Mouse (Mus musculus) testis, postnatal 14 days (tissue): ENCODE data around the gene Spen.
"Not testable (repeated sequence)": the region's sequence is repeated elsewhere in the genome, so short reads cannot be mapped to it uniquely, and the experiment has no call there.

Experiments
- DNase-seq: peaks from one replicate; pipeline ENCODE4 v3.0.0; 2021; ENCODE audit warnings: low spot score

Spen gene

DNA sequence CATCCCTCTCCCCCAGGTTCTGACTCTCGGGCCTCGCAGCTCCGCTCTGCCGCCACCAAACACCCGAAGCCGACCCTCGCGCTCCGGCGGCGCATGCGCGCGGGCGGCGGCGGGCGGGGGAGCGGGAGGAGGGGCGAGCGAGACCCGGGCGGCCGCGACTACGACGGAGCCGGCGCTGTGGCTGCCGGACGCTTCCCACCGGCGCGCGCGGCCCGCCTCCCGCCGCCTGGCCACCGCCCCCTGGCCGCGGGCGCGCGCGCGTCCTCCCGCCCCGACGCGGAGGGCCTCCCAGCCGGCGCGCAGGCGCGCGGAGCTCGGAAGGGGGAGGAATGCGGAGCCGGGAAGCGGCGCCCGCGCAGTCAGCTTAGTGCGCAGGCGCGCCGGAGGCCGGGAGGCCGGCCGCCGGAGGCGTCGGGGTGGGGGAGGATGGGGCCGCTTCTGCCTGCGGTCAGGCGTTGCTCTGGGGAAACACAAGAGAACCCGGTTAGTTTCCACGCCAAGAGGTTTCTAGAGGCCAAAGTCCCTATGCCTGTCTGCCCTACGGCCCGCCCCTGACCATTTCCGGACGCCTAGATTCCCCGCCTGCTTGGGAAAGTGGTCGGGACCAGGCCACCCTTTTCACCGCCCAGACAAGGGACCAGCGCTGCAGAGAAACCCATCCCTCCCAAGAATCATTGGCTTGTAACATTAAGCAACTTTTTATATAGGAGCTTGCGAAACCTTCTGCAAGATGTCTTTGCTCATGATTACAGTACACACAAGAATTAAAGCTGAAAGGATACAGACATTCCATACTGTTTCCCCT is at the start of gene Spen:
Spen (minus strand) TSS at position 190 of the 805 bp plus-strand sequence.
- DNase-seq: peak; percentile 92

DNA sequence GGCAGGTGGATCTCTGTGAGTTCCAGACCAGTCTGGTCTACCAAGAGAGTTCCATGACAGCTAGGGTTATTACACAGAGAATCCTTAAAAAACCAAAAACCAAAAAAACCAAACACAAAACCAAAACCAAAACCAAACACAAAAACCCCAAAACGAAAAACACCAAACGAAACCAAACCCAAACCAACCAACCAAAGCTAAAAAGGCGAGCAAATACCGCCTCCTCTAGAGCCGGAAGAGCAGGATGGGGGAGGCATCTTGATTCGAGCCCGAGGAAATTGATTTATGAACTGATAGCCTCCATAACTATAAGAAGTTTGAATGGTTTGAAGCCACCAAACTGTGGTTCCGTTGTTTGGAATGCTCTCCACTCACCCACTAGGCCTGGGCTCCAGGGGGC is 45.5 kb upstream of the Spen start:
- DNase-seq: no peak

DNA sequence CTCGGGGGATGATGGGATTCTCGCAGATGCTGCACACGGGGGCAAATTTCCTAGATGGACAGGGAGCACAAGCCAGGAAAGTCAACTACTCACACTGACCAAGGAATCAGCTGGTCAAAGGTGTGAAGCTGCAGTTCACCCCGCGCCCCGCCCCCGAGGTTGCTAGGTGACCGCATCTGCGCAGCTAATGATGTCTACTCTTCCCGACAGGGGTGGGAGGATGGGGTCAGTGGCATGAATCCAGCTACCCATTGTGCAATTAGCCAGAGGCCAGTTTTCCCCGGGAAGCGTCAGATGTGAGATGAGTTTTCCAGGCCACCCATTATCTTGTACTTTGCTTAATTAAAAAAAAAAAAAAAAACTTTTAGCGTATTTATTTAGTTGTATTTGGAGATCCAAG is 42.7 kb upstream of the Spen start:
- DNase-seq: no peak

DNA sequence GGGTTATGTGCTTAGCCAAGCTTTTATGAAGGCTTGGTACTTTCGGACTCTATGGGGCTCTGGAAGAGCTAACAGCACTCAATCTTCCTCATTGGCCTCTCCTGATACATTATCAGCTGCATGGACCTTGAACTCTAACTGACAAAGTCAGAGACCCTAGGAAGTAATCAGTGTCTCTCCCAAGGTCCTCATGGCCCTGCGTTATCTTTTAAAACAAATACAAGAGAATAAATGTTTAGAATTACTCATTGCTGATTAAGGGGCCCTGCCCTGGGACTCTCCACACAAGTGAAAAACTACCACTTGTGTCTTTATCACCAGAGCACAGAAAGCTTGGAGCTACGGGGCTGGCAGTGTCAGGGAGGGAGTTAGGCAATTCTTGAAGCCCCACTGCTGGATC is 40.4 kb upstream of the Spen start:
- no peak for DNase-seq

DNA sequence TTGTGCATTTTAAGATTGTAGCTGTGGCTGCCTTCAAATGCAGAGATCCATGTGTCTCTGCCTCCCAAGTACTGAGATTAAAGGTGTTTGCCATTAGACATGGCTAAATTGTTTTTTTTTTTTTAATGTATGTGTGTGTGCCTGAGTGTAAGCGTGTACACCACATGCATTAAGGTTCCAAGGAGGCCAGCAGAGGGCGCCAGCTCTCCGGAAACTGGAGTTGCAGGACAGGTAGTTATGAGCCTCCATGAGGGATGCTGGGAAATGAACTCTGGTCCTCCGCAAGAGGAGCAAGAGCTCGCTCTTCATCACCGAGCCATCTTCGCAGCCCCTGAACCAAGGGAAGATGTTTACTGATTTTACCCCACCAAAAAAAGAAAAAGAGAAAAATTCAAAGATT is 38.5 kb upstream of the Spen start:
- DNase-seq: no peak

DNA sequence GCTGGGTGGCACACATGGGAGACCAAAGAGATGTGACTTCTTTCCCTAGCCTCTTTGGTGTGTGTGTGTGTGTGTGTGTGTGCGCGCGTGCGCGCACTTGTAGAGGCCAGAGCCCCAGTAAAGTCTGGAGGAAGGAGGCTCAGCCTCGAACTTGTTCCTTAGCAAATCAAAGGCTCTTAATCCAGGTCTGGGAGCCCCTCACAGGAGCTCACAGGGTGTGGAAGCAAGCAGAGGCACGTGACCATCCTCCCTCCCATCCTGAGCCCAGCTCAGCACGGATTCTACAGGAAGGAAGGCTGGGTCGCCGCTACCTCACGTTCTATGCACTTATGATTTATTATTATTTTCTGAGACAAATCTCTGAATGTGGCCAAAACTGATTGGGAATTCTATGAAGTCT is 38.0 kb upstream of the Spen start:
- no peak for DNase-seq

DNA sequence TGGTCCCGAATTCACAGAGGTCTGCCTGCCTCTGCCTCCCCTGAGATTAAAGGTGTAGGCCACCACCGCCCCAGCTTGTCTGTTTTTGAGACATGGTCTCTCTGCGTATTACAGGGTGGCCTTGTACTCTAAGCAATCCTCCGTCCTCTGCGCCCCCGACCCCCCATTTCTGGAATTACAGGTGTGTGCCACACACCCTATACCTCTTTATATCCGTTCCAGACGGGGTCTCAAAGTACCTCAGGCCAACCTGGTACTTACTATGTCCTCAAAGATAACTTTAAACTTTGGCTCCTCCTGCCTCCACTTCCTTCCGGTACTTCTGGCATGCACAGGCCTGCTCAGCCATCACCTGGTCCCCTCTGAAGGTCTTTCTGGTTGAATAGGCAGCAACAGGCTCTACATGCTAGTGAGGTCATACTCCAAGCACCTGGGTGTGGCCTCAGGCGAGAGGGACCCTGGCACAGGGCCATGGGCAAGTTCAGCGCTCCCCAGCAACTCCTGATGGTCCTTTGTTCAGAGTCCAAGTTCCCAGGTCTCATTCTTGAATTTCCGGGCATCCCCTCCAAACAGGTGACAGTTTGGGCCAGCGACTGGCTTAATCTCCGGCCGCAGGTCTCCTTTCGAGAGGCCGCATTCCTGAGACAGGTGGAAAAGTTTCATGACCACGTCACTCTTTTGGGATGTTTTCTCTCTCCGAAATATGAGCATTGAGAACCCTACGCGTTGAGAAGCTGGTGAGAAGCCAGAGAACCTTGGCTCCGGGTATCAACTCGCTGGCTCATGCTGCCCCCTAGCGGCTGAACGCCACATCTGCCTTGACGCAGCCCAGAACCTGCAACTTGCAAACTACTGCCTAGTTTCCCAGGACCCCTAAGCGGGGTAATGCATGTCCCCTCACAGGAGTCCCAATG is 36.6 kb upstream of the Spen start:
- peak; percentile 80 for DNase-seq

DNA sequence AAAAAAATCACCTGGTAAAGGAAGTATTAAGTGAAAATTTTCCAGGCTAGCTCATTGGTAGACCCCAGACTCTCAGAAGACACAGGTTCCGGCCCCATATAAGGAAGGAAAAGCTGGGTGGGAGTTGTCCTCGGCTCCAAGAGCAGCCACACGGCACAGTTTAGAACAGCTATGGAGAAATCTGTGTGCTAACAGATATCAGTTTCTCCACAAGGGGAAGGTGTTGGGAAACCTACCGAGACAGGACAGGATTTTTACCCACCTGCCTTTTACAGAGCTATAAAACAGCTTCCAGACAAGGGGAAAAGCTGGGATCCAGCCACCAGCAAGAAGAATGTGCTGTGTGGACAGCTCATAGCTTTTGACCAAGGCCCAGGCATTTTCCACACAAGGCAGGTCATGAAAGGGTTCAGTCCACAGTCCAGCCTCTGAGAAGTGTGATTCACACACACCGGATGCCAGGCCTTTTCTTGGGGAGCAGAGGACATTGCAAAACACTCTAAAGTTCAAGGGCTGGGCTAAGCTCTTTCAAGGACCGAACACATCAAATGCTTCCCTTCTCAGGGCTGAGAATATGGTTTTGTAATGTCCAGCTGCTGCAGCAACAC is 35.1 kb upstream of the Spen start:
- DNase-seq: no peak

DNA sequence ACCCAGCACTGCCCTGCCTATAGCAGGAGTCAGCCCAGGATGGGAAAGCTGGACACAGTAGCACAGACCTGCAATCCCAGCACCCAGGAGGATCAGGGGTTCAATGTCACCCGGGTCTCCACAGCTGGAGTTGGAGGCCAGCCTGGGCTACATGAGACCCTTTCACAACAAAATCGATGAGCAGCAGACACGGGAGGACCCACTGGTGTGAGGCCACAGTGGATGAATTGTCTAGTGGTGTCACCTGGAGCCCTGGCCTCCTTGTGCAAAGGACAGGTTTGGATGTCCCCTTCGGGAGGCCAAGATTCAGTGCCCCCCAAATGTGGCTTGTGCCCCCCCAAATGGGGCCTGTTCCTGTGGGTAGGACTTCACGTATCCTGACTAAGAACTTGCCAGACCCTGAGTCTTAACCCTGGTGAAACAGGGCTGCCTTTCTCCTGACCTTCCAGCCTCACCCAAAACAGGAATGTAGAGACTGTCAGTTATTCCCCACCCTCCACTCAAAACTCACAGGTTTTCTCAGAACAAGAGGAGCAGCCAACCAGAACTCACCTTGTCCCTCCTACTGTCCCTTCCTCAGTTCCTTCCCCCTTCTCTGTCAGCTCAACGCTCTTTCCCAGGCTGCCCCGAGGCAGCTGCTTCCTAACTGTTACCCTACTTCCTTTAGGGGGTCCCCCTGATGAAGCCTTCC is 34.4 kb upstream of the Spen start:
- DNase-seq: no peak

DNA sequence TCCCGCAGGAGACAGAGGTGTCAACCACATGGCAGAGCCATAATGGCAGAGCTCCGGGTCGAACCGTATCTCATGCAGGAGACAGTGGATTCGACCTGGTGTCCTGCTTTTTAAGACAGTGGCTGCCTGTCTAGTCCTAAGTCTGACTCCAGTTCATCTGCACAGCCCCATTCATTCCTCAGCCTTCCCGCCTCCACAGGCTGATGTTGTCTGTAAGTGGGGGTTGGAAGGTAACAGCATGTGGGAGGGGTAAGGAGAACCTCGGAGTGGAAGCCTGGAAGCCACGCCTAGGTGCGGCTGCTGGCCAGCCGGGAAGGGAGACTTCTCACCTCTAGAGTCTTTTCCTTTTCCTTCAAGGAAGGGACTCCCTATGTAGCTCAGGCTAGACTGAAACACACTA is 33.5 kb upstream of the Spen start:
- DNase-seq: no peak

DNA sequence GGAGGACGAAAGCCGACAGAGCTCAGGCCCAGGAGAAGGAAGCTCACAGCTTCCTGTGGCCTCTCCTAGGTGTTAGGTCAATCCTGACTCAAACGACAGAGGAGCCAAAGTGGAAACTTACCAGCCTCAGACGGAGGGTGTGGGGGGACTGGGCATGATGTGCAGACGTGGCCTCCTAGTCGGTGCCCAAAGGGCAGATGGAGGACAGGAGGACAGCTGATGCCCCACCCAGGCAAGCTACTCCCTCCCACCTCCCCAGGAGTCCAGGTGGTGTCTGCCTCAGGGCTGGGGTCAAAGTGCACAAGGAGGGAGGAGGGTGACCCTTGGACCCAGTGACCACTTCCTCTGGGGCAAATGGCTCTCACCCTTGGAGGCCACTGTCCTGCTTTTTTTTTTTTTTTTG is 32.9 kb upstream of the Spen start:
- no peak for DNase-seq

DNA sequence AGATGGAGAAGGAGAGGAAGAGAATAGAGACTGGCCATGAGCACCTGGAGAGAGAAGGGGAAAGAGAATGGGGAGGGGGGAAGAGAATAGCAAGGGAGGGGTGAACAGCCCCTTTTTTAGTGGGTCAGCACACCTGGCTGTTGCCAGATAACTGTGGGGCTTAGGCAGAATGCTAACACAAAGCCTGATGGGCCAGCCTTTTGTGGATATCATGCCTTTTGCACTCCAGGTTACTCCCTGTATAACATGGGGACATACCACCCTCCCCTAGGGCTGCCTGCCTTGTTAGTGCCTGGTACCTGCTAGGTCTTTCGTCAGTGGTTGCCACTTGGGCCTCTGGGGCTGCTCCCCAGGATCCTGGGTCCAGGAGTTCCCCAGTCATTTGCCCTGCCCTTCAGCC is 32.4 kb upstream of the Spen start:
- no peak for DNase-seq

DNA sequence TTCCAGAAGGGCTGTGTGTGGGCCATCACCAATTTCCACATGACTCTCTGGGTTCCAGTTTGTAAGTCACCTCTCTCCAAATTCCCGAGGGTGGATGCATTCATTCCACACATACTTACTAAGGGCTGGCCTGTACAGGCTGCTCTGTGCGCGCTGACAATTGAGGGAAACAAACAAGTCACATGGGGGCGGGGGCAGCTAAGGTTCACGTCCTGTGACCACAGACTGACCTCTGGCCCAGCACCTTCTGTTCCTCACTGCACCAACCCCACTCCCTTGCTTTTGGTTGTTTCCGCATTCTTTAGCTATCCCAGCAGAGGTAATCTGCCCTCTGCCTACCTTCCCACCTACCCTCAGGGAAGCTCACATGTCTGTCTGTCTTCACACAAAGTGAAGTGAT is 31.6 kb upstream of the Spen start:
- DNase-seq: no peak

DNA sequence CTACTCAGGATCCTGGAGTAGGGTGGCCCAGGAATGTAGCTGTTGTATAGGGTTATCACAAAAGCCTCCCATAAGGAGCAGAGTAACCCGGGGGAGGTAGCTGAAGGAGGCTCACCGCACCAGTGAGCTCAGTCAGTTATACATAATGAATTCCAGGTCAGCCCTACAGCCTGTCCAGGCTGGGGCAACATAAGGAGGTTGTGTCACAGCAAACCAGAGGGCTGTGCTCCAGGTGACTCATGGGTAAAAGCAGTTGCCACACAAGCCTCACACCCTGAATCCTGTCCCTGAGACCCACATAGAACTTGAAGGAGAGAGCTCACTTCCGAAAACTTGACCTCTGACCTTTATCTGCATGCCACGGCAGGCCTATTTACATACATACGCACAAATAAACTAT is 30.6 kb upstream of the Spen start:
- DNase-seq: no peak

DNA sequence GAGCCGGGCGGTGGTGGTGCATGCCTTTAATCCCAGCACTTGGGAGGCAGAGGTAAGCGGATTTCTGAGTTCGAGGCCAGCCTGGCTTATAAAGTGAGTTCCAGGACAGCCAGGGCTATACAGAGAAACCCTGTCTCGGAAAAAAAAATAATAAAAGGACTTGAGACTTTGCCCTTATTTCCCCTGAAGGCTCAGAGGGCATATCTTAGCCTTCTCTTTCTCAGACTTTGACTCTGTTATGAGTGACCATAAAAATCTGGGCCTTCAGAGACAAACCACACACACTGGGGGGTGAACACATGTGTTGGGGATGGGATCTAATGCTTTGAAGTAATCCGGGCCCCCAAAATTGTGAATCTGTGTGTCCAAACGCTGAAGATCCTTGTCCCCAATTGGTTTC is 28.8 kb upstream of the Spen start:
- not testable (repeated sequence) for DNase-seq

DNA sequence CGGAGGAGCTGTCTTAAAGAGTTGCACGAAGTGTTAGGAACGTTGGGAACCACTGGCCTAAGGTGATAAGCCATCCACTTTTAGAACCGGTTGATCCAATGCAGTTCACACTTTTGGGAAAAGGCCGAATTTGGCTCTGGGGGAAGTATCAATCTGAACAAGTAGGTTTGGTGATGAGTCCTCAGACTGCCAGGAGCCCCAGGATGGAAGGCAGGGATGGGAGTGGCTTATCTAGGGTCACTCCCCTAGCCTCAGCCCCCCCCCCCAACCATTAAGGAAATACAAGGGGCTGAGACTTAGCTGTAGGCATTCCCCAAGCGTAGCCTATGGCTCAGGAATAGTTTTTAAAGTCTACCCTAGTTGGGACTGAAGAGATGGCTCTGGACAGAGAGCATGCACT is 27.8 kb upstream of the Spen start:
- no peak for DNase-seq

DNA sequence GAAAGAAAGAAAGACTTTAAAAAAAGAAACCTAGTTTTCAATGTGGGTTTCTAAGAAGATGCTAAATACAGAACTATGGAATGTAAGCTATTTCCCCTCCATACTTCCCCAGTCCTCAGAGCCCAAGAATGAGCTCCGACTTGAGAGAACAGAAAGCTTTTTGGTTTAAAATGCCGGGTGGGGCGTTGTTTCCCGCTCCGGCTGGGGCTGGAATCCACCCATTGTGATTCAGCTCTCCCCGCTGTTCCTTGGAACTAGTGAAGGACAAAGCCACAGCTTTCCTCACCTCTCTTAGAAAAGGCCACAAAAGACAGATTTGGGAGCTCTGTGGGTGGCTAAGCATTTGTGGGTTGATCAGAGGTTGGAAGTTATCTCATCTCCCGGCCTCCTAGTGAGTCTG is 26.9 kb upstream of the Spen start:
- DNase-seq: no peak

DNA sequence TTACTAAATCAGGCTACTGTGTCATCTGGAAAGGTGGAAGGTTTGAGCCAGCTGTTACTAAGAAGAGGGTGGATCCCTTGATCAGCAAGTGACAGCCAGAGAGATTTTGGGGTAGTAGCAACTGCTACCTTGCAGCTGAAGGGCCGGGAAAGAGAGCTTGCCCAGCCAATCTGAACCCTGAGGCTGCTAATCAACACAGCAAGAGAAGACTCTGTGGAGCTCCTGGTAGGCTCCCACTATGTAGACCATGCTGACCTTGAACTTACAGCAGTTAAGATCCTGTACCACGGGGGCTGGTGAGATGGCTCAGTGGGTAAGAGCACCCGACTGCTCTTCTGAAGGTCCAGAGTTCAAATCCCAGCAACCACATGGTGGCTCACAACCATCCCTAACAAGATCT is 26.3 kb upstream of the Spen start:
- no peak for DNase-seq

DNA sequence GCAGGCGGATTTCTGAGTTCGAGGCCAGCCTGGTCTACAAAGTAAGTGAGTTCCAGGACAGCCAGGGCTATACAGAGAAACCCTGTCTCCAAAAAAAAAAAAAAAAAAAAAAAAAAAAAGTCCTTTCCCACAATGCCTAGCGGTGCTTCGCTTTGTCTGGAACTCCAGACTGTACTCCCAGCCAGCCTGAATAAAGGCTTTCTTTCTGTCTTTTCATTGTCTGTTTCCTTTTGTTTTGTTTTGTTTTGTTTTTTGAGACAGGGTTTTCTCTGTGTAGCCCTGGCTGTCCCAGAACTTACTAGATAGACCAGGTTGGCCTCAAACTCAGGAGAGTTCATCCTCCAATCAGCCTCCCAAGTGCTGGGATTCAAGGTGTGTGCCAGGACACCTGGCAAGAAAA is 25.8 kb upstream of the Spen start:
- DNase-seq: no peak

DNA sequence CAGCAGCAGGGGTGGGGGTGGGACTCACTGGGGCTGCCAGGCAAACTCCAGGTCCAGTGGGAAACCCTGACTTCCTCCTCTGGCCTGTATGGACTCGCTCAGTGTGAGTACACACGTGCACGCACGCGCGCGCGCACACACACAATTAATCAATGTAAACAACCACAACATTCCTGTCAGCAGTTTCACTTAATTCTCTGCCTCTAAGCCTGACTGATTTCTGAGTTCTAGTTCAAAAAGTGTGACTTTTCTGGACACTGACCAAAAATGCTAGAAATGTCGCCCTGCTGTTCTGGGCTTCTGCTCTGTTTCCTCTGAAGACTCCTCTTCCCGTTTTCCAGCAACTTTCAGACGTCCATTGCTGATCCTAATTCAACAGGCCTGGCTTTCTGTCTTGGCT is 23.9 kb upstream of the Spen start:
- no peak for DNase-seq

DNA sequence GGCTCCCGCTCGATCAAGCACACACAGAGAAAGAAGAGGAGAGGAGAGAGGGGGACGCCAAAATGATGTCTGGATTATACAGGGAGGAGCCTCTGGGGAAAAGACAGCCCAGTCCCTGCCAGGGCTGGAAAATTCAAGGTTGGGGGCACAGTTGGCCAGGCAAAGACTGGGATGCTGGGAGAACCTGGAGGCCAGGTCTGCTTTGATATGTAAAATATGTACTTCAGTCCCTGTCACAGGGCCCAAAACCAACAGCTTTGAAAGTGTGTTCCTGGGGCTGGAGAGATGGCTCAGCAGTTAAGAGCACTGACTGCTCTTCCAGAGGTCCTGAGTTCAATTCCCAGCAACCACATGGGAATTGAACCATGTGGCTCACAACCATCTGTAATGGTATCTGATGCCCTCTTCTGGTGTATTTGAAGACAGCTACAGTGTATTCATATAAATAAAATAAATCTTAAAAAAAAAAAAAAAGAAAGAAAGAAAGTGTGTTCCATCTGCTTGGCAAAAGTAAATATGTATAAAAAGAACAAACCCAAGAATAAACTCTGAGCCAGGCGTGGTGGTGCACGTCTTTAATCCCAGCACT is 23.0 kb upstream of the Spen start:
- not testable (repeated sequence) for DNase-seq

DNA sequence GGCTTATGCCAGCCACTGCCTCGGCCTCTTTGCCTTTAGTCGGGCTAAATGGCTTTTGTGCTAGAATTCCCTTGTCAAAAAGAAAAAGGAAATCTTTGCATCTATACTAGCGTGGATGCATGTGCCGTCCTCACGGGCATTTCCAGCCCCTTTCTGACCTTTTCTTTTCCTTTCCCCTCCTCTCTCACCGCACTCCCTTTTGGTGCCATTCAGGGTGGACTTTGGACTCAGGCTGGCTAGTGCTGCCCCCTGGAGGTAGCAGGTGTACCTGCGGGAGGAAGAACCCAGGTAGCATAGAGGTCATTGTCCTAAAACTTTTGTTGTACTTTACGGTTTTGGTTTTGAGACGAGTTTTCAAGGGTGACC is 21.5 kb upstream of the Spen start:
- peak; percentile 74 for DNase-seq
